Mouse (Mus musculus): ENCODE data around the gene Rrp8.

Gene Rrp8

DNA sequence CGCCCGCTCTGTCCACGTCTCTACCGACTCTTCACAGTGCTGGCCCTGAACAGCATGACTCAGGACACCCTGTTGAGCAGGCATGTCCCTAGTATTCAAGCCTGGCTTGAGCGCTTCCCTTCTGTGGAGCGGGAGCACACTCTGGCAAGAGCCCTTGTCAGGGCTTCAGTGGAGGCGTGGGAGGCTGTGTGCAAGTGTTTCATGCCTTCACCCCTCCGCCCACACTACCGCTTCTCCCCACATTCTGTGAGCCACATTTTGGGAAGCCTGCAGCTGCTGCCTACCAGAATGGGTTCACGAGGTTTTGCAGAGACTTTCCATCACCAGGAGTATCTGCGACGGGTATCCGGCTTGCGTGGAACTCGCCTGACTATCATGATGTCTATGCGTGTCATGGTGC lies 34.0 kb downstream of the Rrp8 start:
- no peak for DNase-seq (ENCODE audit: low spot score)

DNA sequence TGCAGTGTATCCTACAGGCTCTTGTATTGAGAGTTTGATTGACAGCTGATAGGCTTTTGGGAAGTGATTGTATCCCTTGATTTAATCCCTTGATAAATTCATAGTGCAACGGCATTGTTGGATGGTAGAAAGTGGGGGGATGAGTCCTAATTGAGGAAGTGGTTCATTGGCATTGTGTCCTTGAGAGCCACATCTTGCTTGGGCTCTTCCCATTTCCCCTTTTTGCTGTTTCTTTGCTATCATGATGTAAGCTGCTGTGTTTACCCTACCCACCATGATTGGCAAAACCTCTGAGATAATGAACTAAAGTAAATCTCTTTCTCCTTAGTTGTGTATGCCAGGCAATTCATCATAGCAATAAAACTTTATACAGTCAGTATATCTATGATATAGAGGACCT lies 46.3 kb downstream of the Rrp8 start:
- DNase-seq (ENCODE audit: low spot score): no peak

DNA sequence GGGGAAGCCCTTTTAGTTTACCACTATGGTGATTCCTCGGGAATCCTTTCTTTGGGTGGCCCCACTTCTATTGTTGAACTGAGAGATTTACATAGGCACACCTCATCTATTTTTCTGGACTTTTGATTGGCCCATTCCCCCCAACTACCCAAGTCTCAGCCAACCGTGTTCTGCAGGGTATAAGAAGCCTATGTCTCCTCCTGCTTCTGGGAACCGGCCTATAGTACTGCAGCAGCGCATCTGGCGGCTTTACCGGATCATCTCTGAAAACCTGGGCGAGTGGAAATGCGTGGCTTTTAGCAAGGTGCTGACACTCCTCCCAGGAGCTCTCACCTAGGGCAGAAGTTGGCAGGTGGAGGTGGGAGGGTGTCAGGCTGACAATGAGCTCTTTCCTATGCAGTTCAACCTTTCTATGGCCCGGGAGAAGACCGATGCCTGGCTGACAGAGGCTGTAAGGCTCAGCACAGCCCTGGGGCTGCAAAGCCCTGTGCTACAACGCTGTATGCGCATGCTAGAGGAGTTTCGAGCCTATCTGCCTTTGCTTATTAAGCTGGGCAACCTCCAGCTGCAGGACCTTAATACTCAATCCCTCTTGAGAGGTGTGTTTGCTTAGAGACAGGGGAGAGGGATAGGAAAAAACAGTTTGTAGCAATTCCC lies 51.5 kb downstream of the Rrp8 start:
- no peak for DNase-seq (ENCODE audit: low spot score)
